Mouse (Mus musculus) heart, adult 11 months (tissue): Measurements from ENCODE around the gene 9130230L23Rik.

Source experiments
- DNase-seq: peaks from one replicate; pipeline ENCODE4 v3.0.0; 2022

9130230L23Rik gene

DNA sequence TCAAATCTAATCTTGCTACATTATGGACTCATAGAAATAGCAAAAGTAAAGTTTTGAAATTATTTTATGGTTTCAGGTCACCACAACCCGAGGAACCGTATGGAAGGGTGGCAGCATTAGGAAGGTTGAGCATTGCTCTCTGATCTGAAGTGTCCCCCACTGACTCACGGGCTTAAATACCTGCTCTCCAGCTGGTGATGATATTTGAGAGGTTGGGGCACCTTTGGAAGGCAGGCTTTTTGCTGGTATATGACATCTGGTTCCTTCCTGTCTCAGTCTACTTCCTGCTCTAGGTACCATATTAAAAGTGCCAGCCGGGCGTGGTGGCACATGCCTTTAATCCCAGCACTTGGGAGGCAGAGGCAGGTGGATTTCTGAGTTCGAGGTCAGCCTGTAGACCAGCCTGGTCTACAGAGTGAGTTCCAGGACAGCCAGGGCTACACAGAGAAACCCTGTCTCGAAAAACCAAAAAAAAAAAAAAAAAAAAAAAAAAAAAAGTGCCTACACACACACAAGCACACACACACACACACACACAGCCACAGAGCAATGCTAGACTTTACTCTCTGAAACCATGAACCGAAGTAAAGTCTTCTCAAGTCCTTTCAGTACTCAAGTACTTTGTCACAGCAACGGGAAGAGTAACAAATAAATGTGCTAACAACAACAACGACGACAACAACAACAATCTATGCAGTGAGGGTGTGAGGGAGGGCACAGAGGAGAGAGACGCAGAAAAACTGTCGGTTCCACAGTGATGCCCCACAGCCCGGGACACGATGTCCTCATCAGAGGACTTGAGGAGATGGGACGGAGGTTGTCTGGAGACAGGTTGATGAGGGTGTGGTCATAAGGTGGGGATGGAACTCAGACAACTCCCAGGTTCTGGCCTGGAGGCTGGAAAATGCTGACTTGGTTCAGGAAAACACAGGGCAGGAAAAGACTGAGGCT, 49.7 kb downstream of the 9130230L23Rik start:
- DNase-seq = peak; percentile 68

DNA sequence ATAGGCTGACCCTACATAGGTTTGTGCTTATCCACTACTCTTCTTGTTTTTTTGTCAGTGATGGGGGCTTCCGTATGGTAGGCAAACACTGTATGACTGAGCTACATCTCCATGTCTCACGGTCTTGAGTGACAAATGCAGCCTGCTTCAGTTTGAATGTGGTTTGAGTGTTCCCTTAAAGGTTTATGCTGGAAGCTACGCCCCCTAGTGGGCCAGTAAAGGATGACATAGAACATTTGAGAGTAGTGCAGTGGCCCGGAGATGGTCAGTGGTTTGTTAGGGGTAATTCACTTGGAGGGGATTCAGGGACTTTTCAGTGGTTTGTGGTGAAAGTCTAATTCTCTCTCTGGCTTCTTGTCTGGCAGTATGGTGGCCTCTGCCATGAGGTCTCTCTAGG, 52.6 kb downstream of the 9130230L23Rik start:
- peak; percentile 74 for DNase-seq

DNA sequence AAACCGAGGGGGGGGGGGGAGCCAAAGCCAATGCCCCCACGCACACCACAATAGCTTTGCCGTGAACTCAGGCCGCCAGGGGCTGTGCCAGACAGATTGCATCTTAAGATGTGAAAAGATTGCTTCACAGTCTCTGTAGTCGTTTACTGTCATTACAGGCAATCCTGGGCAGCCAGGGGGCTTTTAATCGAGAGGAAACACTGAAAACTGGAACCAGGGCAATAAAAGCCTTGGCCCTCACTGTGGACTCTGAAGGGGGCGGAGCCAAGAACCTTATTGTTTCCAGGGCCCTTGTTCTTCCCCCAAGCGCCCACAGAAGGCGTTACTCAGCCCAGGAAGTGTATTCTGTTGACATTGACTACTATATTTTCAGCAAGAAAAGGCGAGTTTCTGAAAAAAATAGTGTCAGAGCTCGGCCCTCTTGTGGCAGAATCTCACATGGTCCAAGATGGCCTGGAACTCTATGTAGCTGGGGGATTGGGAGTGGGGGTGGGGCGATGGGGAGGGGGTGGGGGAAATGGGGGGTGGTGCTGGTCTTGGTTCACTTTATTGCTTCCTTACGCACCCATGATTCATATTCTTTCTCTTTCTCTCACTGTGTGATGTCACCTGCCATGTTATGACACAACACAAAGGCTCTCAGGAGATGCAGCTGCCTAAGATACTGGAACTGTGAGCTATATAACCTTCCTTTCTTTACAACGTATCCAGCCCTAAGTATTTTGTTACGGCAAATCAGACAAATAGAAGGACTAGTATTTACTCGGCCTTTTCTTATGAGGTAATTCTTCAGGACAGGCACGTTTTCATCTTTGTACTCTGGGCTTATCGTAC, 53.2 kb downstream of the 9130230L23Rik start:
- peak; percentile 86 for DNase-seq

DNA sequence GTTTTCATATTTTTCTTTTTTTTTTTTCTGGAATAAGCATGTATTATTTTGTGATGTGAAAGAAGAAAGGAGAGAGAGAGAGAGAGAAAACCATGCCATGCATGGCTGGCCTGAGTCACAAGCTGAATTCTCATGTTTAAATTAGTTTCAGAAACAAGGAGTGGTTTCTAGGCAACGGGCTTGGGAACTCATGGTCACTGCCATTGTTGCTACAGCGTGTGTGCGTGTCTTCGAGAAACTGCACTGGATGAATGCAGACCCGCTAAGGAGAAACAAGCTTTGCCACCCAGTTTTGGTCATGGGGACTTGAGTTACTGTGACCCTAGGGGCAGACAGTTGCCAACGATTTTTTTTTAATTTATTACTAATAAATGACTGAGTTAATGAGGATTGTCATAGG, 53.8 kb downstream of the 9130230L23Rik start:
- DNase-seq = peak; percentile 87

DNA sequence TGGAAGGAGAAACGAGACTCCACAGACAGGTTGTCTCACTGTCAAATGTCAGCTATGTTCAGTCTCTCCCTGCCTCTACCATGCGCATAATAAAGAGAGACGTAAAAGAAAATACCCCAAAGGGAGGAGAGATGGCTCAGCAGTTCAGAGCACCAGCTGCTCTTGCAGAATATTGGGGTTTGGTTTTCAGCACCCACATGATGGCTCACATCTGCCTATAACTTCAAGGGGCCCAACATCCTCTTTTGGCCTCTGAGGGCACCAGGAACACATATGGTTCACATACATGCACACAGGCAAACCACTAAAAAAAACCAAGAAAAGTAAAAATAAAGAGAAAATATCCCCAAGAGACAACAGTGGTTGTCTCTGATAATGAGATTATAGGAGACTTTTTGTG, 54.3 kb downstream of the 9130230L23Rik start:
- DNase-seq = no peak

DNA sequence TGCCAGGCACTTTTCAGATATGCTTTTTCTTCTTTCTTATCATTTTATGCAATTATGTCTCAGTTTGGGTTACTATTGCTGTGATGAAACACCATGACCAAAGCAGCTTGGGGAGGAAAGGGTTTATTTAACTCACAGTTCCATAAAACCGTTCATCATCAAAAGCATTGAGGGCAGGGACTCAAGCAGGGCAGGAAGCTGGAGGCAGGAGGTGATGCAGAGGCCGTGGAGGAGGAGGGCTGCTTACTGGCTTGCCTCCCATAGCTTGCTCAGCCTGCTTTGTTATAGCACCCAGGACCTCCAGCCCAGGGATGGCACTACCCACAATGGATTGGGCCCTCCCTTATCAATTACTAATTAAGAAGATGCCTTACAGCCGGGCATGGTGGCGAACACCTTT, 62.9 kb downstream of the 9130230L23Rik start:
- DNase-seq = no peak

DNA sequence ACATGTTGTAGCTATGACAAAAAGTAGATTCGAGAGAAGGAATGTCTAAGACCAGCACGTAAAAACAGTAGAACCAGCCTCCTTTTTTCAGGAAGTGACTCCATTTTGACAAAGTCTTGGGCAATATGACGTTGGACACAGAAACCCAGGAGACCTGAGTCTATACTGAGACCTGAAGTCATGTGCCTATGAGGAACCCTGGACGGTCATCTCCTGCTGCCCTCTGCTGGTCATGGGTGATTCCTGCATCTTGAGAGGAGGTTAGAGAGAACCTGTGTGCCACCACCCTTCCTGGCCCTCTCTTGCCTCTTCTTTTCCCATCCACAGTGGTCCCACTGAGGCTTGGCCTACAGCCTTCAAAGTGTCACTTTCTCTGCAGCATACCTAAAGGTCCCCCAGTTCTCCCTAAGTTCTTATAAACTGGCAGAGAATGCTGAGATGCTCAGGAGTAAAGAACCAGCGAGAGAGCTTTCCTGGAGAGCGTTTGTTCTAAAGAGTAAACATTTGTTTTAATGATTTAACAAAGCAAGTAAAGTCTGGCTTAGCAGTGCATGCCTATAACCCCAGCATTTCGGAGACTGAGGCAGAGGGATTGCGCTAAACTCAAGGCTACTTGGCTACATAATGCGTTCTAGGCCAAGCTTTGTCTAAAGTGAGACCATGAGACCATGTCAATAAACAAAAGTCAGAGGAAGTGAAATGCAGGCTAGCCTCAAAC, 65.9 kb downstream of the 9130230L23Rik start:
- peak; percentile 96 for DNase-seq

DNA sequence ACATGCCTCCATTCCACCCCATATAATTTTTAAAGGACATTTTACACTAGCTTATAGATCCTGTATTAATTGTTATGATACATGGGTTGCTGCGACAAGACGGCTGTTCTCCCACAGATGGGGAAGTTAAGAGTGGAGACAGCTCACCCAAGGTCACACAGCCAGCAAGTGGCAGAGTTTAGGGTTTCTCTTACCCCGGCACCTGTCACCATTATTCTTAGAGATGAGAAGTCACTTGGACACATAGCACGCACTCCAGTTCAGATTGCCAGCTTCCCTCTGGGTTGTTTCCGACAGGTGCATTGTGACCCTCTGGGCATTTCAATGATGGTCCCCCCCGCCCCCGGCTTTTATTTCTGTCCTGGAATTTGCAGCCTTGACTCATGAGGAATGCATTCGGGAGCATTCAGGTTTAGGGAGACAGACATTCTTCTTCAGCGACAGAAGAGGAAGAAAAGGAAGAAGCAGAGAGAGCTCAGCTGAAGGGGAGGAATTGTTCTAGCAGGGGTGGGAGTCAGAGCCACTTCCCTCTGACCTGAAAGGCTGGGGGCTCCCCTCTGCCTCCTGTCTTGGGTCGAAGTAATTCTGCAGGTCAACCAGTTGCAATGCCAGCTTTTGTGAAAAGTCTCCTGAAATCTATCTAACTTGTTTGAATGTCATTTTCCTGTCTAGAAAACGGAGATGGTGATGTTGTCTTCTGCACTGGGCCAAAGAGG, 66.9 kb downstream of the 9130230L23Rik start:
- DNase-seq = no peak

DNA sequence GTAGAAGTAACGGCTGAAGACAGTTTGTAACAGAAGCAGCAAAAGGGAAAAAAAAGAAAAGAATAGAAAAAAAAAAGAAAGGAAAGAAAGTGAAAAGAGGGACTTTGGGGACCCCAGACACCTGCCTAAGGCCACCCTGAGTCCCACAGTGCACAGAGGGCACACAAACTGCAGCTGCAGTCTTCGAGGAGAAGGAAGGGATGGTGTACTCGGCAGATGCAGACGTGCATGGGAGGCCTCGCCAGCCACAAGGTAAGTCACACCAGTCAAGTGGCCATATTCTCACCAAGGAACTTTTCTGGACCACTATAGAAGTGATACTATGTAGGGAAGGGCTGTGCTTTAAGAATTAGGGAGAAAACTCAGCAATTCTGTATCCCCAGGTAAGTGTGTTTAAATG, 69.3 kb downstream of the 9130230L23Rik start, which contains the start of gene Chrna9:
Chrna9 (plus strand) TSS at position 139 of the 400 bp plus-strand sequence.
- DNase-seq = no peak

DNA sequence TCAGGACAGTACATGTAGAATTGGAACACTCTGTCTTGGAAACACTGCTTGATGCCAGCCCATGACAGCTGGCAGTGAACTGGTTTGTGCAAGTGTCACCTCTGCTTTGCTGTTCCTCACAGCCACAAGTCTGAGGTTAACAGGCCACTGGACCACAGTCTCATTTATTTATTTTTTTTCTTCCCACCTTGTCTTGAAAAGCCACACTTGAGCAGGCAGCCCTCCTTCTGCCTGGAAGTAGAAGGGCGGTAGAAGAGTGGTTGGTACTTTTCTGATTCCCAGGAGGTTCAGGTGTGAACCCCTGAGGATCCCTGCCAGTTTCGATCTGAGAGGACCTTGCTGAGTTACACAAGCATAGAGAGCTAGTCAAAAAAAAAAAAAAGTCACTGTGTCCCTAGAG, 70.3 kb downstream of the 9130230L23Rik start:
- no peak for DNase-seq

DNA sequence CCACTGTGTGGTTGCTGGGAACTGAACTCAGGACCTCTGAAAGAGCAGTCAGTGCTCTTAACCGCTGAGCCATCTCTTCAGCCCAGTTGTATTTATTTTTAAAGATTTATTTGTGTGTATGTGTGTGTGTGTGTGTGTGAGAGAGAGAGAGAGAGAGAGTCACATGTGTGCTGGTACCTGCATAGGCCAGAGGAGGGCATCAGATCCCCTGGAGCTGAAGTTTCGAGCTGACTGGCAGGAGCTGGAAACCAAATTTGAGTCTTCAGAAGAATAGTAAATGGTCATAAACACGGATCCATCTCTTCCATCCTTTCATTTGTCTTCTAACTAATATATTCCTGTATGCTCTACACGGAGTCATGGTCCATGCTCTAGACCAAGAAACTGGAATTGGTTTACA, 70.8 kb downstream of the 9130230L23Rik start:
- no peak for DNase-seq

DNA sequence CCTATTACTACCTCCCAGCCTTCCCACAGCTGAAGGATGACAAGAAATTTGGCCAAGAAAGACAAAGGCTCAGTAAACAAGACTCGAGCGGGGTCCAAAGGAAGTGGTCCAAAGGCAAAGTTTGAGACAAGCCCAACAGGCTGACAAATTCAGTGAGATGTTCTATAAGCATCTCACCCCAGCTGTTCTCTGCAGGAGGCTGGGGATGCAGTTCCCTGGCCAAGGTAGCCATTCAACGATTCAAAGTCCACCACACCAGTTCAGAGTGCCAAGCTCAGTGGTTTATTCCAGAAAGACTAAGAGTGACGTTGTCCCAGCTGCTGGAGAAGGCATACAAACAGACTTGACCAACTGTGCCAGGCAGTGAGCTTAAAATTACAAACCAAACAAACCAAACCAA, 73.9 kb downstream of the 9130230L23Rik start:
- no peak for DNase-seq
